Mouse (Mus musculus): ENCODE data around the gene Zfyve21.

GRCm38 (mm10) chr12:111853546-111853945 lies 39.6 kb downstream of the Zfyve21 start:
- no peak for TF ChIP-seq CTCF (IDR thresholded peaks at IDR 0.05; ENCODE audit: low read depth, low read length)
- no peak for TF ChIP-seq POLR2A (IDR thresholded peaks at IDR 0.05; ENCODE audit: extremely low read depth, insufficient read depth, low read length)

All from liver, adult 2 months (tissue).